Mouse (Mus musculus) stomach, embryonic 14.5 days (tissue): ENCODE data around the gene Lpo. TPM values are rescaled to one million over a fixed set of nuclear protein-coding genes. Genes with fewer than 3 reads are reported as not detected.

Source experiments
- ATAC-seq: fragments of 200-750 bp; cut with Nextera tagmentation; 2 replicates; pipeline ENCODE4 v1.8.0; 2017; ENCODE audit warnings: low read depth, moderate TSS enrichment; ENCODE audit not compliant: insufficient number of reproducible peaks, insufficient read depth, low FRiP score
- H3K27ac ChIP-seq: fragments of 300-500 bp; sonication (generic); 2 replicates; pipeline ENCODE4 v1.5.1; 2014; ENCODE audit warnings: mild to moderate bottlenecking, low read length, moderate library complexity, mixed read lengths
- H3K27me3 ChIP-seq: fragments of 300-500 bp; sonication (generic); 2 replicates; pipeline ENCODE4 v1.6.1; 2014; ENCODE audit warnings: low read length, control low read depth, mixed read lengths; ENCODE audit not compliant: control insufficient read depth, insufficient read depth
- H3K36me3 ChIP-seq: fragments of 300-500 bp; sonication (generic); 2 replicates; pipeline ENCODE4 v1.6.1; 2014; ENCODE audit warnings: mild to moderate bottlenecking, control low read depth, low read length, moderate library complexity, mixed read lengths; ENCODE audit not compliant: control insufficient read depth, insufficient read depth
- H3K4me1 ChIP-seq: fragments of 300-500 bp; sonication (generic); 2 replicates; pipeline ENCODE4 v1.6.1; 2014; ENCODE audit warnings: low read length, control low read depth, mixed read lengths; ENCODE audit not compliant: control insufficient read depth, insufficient read depth
- H3K4me2 ChIP-seq: fragments of 300-500 bp; sonication (generic); replicated peaks from 2 replicates; pipeline ENCODE4 v1.6.1; 2014; ENCODE audit warnings: low read depth, low read length, control low read depth
- H3K4me3 ChIP-seq: fragments of 300-500 bp; sonication (generic); 2 replicates; pipeline ENCODE4 v1.5.1; 2014; ENCODE audit warnings: low read depth, low read length, control low read depth
- H3K9ac ChIP-seq: fragments of 300-500 bp; sonication (generic); replicated peaks from 2 replicates; pipeline ENCODE4 v1.6.1; 2014; ENCODE audit warnings: low read depth, mild to moderate bottlenecking, control low read depth, low read length, moderate library complexity, mixed read lengths
- H3K9me3 ChIP-seq: fragments of 300-500 bp; sonication (generic); 2 replicates; pipeline ENCODE4 v1.6.1; 2016; ENCODE audit warnings: low read depth, low read length, control low read depth; ENCODE audit not compliant: control insufficient read depth
- WGBS: fragments of 180-500 bp; shearing (Covaris S2); extraction: QIAGEN DNeasy Blood & Tissue Kit; methylation state at CpG from one replicate; pipeline ENCODE4 v1.1.7; 2014; 5-methylcytosine and 5-hydroxymethylcytosine counted together
- polyA plus RNA-seq: library from polyadenylated mRNA; unstranded; fragments of >200 nt; fragmentation: Nextera tagmentation; extraction: Ambion mirVana; gene quantifications from 2 replicates; pipeline ENCODE4 v1.2.1, GENCODE M21; 2014

Lpo gene
- polyA plus RNA-seq, 1 experiment from 2014 or later, result 0.25 TPM

DNA sequence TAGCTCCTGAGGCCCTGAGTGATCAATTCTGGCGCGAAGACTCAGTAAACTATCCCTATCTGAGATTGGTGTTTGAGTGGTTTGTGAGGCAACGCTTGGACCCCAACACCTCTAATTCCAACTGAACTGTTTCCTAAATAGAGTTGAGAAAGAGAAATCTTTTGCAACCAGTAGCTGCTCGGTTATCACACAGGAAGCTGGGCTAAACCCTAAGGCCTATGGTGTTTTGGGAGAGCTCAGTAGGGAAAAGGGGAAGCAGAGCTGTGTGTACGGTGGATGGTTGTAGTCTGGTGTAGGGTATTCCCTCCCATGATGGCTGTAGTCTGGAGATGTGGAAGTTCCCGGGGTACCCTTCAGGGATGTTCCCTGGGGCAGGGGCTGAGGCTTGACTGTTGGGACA is 38.0 kb downstream of the Lpo start:
- WGBS, result 85% methylated on average over 6 of the region's 6 CpGs
- H3K27me3 ChIP-seq, result no peaks in the 10 kb centered on the region
- ATAC-seq, result no peak

GRCm38 (mm10) chr11:87780130-87780529 is 48.0 kb downstream of the Lpo start:
- WGBS, result 77% methylated on average over 8 of the region's 8 CpGs
- H3K4me1 ChIP-seq, result peaks cover 6% of the 10 kb centered on the region
- no peak overlapping the region for H3K4me2 ChIP-seq
- H3K27me3 ChIP-seq, result no peaks in the 10 kb centered on the region
- H3K9me3 ChIP-seq, result no peaks in the 10 kb centered on the region
- no peak for ATAC-seq
- H3K9ac ChIP-seq, result no peak overlapping the region
- no peak overlapping the region for H3K27ac ChIP-seq
- H3K4me3 ChIP-seq, result no peak overlapping the region
- no peaks in the 10 kb centered on the region for H3K36me3 ChIP-seq

More for the DNA sequence above, 38.0 kb downstream of the Lpo start:
- H3K9ac ChIP-seq, result no peak overlapping the region
- no peak overlapping the region for H3K4me3 ChIP-seq
- H3K4me2 ChIP-seq, result no peak overlapping the region
- H3K9me3 ChIP-seq, result no peaks in the 10 kb centered on the region
- no peaks in the 10 kb centered on the region for H3K36me3 ChIP-seq
- H3K4me1 ChIP-seq, result no peaks in the 10 kb centered on the region
- no peak overlapping the region for H3K27ac ChIP-seq

GRCm38 (mm10) chr11:87779392-87779791 is 48.7 kb downstream of the Lpo start:
- no peak for ATAC-seq

DNA sequence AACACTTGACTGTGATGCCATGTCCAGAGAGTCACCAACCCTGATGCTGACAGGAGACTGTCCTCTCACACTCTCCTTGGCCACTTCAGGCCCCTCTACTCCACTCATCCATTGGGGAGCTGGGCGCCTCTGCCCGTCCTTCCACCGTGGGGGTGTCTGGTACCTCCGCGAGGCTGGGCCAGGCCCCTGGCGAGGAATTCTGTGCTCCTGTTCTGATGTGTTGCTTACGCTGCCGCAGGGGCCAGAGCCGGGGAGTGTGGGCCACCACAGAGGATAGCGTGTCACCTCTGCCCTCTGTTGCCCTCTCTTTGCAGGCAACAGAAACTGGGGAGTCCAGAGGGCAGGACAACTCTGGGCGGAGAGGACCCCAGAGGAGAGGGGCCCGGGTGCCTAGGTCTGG is 49.2 kb downstream of the Lpo start:
- Histone ChIP-seq H3K9me3 (no peaks in the 10 kb centered on the region), H3K9ac (no peak overlapping the region), H3K4me3 (peak overlapping the region; percentile 35), H3K27ac (no peak overlapping the region), H3K27me3 (no peaks in the 10 kb centered on the region), H3K4me1 (peaks cover 6% of the 10 kb centered on the region), H3K36me3 (no peaks in the 10 kb centered on the region), H3K4me2 (peak overlapping the region; percentile 70)
- WGBS, result 43% methylated on average over 12 of the region's 12 CpGs
- ATAC-seq, result no peak

More at GRCm38 (mm10) chr11:87779392-87779791, 48.7 kb downstream of the Lpo start:
- Histone ChIP-seq H3K36me3 (no peaks in the 10 kb centered on the region), H3K4me3 (no peak overlapping the region), H3K9ac (no peak overlapping the region), H3K27me3 (no peaks in the 10 kb centered on the region), H3K4me1 (peaks cover 6% of the 10 kb centered on the region), H3K27ac (no peak overlapping the region), H3K4me2 (no peak overlapping the region), H3K9me3 (no peaks in the 10 kb centered on the region)
- WGBS, result 76% methylated on average over 4 of the region's 4 CpGs

- Histone ChIP-seq H3K9me3 (no peaks in the 10 kb centered on the region), H3K27me3 (no peaks in the 10 kb centered on the region), H3K9ac (no peak overlapping the region; the same call in 1 of the 2 replicates), H3K4me1 (peaks cover 6% of the 10 kb centered on the region), H3K36me3 (no peaks in the 10 kb centered on the region), H3K4me3 (peak overlapping the region; percentile 35), H3K4me2 (peak overlapping the region; percentile 70), H3K27ac (no peak overlapping the region)
- 7% methylated on average over 32 of the region's 32 CpGs for WGBS
- peak; percentile 91 for ATAC-seq
These were observed 49.9 kb downstream of the Lpo start for GRCm38 (mm10) chr11:87778100-87778765.

DNA sequence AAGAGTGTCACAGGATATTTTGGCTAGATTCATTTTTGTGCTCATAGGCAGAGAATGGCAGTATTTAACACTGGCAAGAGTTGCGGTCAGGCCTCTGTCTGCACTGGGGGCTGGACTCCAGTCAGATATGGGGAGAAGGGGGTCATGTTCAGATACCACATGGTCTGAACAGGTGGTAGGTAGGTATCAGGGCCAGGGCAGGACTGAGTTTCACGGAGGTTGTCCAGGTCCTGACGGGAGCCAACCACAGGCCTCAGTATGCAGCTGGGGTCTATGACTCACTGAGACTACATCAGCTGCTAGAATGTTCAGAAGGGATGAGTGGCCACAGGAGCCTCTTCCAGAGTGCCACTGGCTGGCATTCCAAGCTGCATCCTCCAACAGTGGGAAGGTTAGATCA is 55.7 kb downstream of the Lpo start:
- ATAC-seq, result no peak
- no peak overlapping the region for H3K4me2 ChIP-seq
- no peaks in the 10 kb centered on the region for H3K27me3 ChIP-seq
- no peaks in the 10 kb centered on the region for H3K36me3 ChIP-seq
- no peak overlapping the region for H3K27ac ChIP-seq
- 88% methylated on average over 3 of the region's 3 CpGs for WGBS
- H3K4me3 ChIP-seq, result no peak overlapping the region
- H3K9ac ChIP-seq, result no peak overlapping the region
- H3K9me3 ChIP-seq, result no peaks in the 10 kb centered on the region
- H3K4me1 ChIP-seq, result no peaks in the 10 kb centered on the region

DNA sequence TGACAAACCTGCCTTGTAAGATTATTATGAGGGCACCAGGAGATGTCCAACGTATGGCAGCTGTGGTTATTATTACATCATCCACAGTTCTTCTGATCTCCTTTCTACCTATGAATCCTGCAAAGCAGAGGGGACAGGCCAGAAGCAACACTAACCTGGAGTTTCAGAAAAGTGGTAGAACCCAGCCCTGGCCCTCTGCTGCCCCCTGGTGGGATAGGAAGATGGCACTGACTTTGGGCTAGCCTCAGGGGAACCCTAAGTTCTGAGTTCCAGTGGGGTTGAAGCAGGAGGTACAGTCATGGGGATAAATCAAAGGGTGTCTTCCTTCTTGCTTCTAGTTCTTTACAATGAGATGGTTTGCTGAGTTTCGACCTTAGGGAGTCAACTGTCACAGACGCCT is 57.1 kb downstream of the Lpo start:
- H3K27ac ChIP-seq, result no peak overlapping the region
- no peak overlapping the region for H3K4me2 ChIP-seq
- no peaks in the 10 kb centered on the region for H3K36me3 ChIP-seq
- H3K9me3 ChIP-seq, result no peaks in the 10 kb centered on the region
- H3K9ac ChIP-seq, result no peak overlapping the region
- 50% methylated on average over 3 of the region's 3 CpGs for WGBS
- no peak overlapping the region for H3K4me3 ChIP-seq
- ATAC-seq, result no peak
- no peaks in the 10 kb centered on the region for H3K4me1 ChIP-seq
- no peaks in the 10 kb centered on the region for H3K27me3 ChIP-seq

DNA sequence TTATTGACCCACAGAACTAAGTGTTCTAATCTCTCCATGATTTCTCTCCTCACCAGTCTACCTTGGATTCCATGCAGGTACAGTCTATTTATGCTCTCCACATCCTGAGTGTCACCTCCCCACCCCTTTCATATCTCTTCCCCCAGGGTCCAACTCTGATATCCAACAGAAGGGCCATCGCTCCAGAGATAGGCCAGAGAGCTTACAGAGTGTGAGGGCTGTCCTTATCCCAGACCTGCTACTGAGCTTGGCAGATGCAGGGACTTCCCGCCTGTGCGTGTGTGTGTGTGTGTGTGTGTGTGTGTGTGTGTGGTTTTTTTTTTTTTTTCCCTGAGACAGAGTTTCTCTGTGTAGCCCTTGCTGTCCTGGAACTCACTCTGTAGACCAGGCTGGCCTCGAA is 59.3 kb downstream of the Lpo start:
- Histone ChIP-seq H3K27ac (no peak overlapping the region), H3K4me1 (peaks cover 10% of the 10 kb centered on the region; the same call in 1 of the 2 replicates), H3K27me3 (0 out of 2 replicates have a peak, but pooled peaks cover 8% of the 10 kb centered on the region), H3K4me2 (no peak overlapping the region), H3K36me3 (no peaks in the 10 kb centered on the region), H3K9ac (no peak overlapping the region), H3K4me3 (no peak overlapping the region), H3K9me3 (no peaks in the 10 kb centered on the region)
- WGBS, result 93% methylated on average over 4 of the region's 4 CpGs
- no peak for ATAC-seq
